Mouse (Mus musculus): ENCODE measurements around the gene Ccdc157.
A peak's percentile ranks its signal among the peaks of the same experiment; 100 is the strongest.

Gene Ccdc157

GRCm38 (mm10) chr11:4098816-4099215, 61.3 kb downstream of the Ccdc157 start:
- no peak for DNase-seq

GRCm38 (mm10) chr11:4098120-4098519, 62.0 kb downstream of the Ccdc157 start:
- no peak for DNase-seq

GRCm38 (mm10) chr11:4097091-4097621, 62.9 kb downstream of the Ccdc157 start:
- peak in 1 of 2 experiments; percentile 38 for DNase-seq

- DNase-seq = peak; percentile 99
Measured at GRCm38 (mm10) chr11:4096054-4096984, 63.8 kb downstream of the Ccdc157 start.

- DNase-seq = peak; percentile 65 to 68
Measured at GRCm38 (mm10) chr11:4095171-4096053, 64.7 kb downstream of the Ccdc157 start, which contains the start of gene Mtfp1. Mtfp1 (minus strand) TSS chr11:4095445.

- DNase-seq = peak; percentile 68 to 69
Measured at GRCm38 (mm10) chr11:4094378-4095170, 65.5 kb downstream of the Ccdc157 start.

GRCm38 (mm10) chr11:4093459-4094377, 66.4 kb downstream of the Ccdc157 start:
- DNase-seq = peak in 1 of 2 experiments; percentile 11

Data from cerebellum, adult 18-20 months (tissue).